Mouse (Mus musculus): ENCODE measurements around the gene S100a7a. TPM values are rescaled to one million over a fixed set of nuclear protein-coding genes. Genes with fewer than 3 reads are reported as not detected.

S100a7a gene
- polyA plus RNA-seq, 1 experiment from 2014 or later: not detected

GRCm38 (mm10) chr3:90623435-90624071, 30.3 kb upstream of the S100a7a start:
- Histone ChIP-seq H3K27me3 (ENCODE audit: control insufficient read depth, insufficient read depth, low read length) (no peaks in the 10 kb centered on the region), H3K27ac (ENCODE audit: low read depth, low read length) (no peak overlapping the region), H3K36me3 (ENCODE audit: control insufficient read depth, insufficient read depth, low read length) (no peaks in the 10 kb centered on the region), H3K4me2 (ENCODE audit: low read depth) (no peak overlapping the region), H3K9ac (ENCODE audit: low read length) (no peak overlapping the region), H3K4me3 (ENCODE audit: low read depth, low read length) (no peak overlapping the region), H3K9me3 (ENCODE audit: control insufficient read depth, low read length) (no peaks in the 10 kb centered on the region), H3K4me1 (ENCODE audit: control insufficient read depth, insufficient read depth, low read length) (peaks cover 6% of the 10 kb centered on the region)
- WGBS: 13% methylated on average over 2 of the region's 2 CpGs
- DNase-seq (ENCODE audit: low spot score) (peak; percentile 43), ATAC-seq (ENCODE audit: insufficient read depth, low FRiP score, low TSS enrichment) (peak; percentile 58)

GRCm38 (mm10) chr3:90625496-90625895, 28.3 kb upstream of the S100a7a start:
- Histone ChIP-seq H3K27ac (ENCODE audit: low read depth, low read length) (no peak overlapping the region), H3K36me3 (ENCODE audit: control insufficient read depth, insufficient read depth, low read length) (no peaks in the 10 kb centered on the region)
- 75% methylated on average over 5 of the region's 5 CpGs for WGBS

GRCm38 (mm10) chr3:90626266-90627021, 27.4 kb upstream of the S100a7a start:
- ATAC-seq (ENCODE audit: insufficient read depth, low FRiP score, low TSS enrichment) (no peak), DNase-seq (ENCODE audit: low spot score) (no peak)
- no peaks in the 10 kb centered on the region for H3K27me3 ChIP-seq (ENCODE audit: control insufficient read depth, insufficient read depth, low read length)
- WGBS: 85% methylated on average over 9 of the region's 9 CpGs
- H3K36me3 ChIP-seq (ENCODE audit: control insufficient read depth, insufficient read depth, low read length): no peaks in the 10 kb centered on the region
- no peak overlapping the region for H3K4me2 ChIP-seq (ENCODE audit: low read depth)
- no peak overlapping the region for H3K9ac ChIP-seq (ENCODE audit: low read length)
- no peak overlapping the region for H3K27ac ChIP-seq (ENCODE audit: low read depth, low read length)
- no peak overlapping the region for H3K4me3 ChIP-seq (ENCODE audit: low read depth, low read length)
- no peaks in the 10 kb centered on the region for H3K9me3 ChIP-seq (ENCODE audit: control insufficient read depth, low read length)
- H3K4me1 ChIP-seq (ENCODE audit: control insufficient read depth, insufficient read depth, low read length): peaks cover 6% of the 10 kb centered on the region

More at GRCm38 (mm10) chr3:90625496-90625895, 28.3 kb upstream of the S100a7a start:
- Histone ChIP-seq H3K4me3 (ENCODE audit: low read depth, low read length) (no peak overlapping the region), H3K9ac (ENCODE audit: low read length) (no peak overlapping the region), H3K4me2 (ENCODE audit: low read depth) (no peak overlapping the region), H3K4me1 (ENCODE audit: control insufficient read depth, insufficient read depth, low read length) (peaks cover 6% of the 10 kb centered on the region), H3K27me3 (ENCODE audit: control insufficient read depth, insufficient read depth, low read length) (no peaks in the 10 kb centered on the region), H3K9me3 (ENCODE audit: control insufficient read depth, low read length) (no peaks in the 10 kb centered on the region)
- no peak for ATAC-seq (ENCODE audit: insufficient read depth, low FRiP score, low TSS enrichment)
- no peak for DNase-seq (ENCODE audit: low spot score)

- H3K9me3 ChIP-seq (ENCODE audit: control insufficient read depth, low read length): no peaks in the 10 kb centered on the region
- no peak overlapping the region for H3K4me2 ChIP-seq (ENCODE audit: low read depth)
- H3K27me3 ChIP-seq (ENCODE audit: control insufficient read depth, insufficient read depth, low read length): no peaks in the 10 kb centered on the region
- no peak for DNase-seq (ENCODE audit: low spot score)
- ATAC-seq (ENCODE audit: insufficient read depth, low FRiP score, low TSS enrichment): no peak
- H3K27ac ChIP-seq (ENCODE audit: low read depth, low read length): no peak overlapping the region
- H3K4me1 ChIP-seq (ENCODE audit: control insufficient read depth, insufficient read depth, low read length): peaks cover 6% of the 10 kb centered on the region
- H3K4me3 ChIP-seq (ENCODE audit: low read depth, low read length): no peak overlapping the region
- 93% methylated on average over 5 of the region's 5 CpGs for WGBS
- H3K36me3 ChIP-seq (ENCODE audit: control insufficient read depth, insufficient read depth, low read length): no peaks in the 10 kb centered on the region
- no peak overlapping the region for H3K9ac ChIP-seq (ENCODE audit: low read length)
Measured at GRCm38 (mm10) chr3:90627366-90627765, 26.5 kb upstream of the S100a7a start.

GRCm38 (mm10) chr3:90627807-90628206, 26.0 kb upstream of the S100a7a start:
- DNase-seq (ENCODE audit: low spot score) (no peak), ATAC-seq (ENCODE audit: insufficient read depth, low FRiP score, low TSS enrichment) (no peak)
- 61% methylated on average over 4 of the region's 4 CpGs for WGBS
- Histone ChIP-seq H3K27me3 (ENCODE audit: control insufficient read depth, insufficient read depth, low read length) (no peaks in the 10 kb centered on the region), H3K36me3 (ENCODE audit: control insufficient read depth, insufficient read depth, low read length) (no peaks in the 10 kb centered on the region), H3K4me1 (ENCODE audit: control insufficient read depth, insufficient read depth, low read length) (peaks cover 6% of the 10 kb centered on the region), H3K4me2 (ENCODE audit: low read depth) (no peak overlapping the region), H3K4me3 (ENCODE audit: low read depth, low read length) (no peak overlapping the region), H3K9ac (ENCODE audit: low read length) (no peak overlapping the region), H3K27ac (ENCODE audit: low read depth, low read length) (no peak overlapping the region), H3K9me3 (ENCODE audit: control insufficient read depth, low read length) (no peaks in the 10 kb centered on the region)

GRCm38 (mm10) chr3:90629298-90629697, 24.5 kb upstream of the S100a7a start:
- H3K4me2 ChIP-seq (ENCODE audit: low read depth): no peak overlapping the region
- no peak overlapping the region for H3K27ac ChIP-seq (ENCODE audit: low read depth, low read length)
- ATAC-seq (ENCODE audit: insufficient read depth, low FRiP score, low TSS enrichment): no peak
- DNase-seq (ENCODE audit: low spot score): no peak
- no peaks in the 10 kb centered on the region for H3K4me1 ChIP-seq (ENCODE audit: control insufficient read depth, insufficient read depth, low read length)
- H3K36me3 ChIP-seq (ENCODE audit: control insufficient read depth, insufficient read depth, low read length): no peaks in the 10 kb centered on the region
- H3K27me3 ChIP-seq (ENCODE audit: control insufficient read depth, insufficient read depth, low read length): no peaks in the 10 kb centered on the region
- no peaks in the 10 kb centered on the region for H3K9me3 ChIP-seq (ENCODE audit: control insufficient read depth, low read length)
- H3K4me3 ChIP-seq (ENCODE audit: low read depth, low read length): no peak overlapping the region
- 87% methylated on average over 2 of the region's 2 CpGs for WGBS
- no peak overlapping the region for H3K9ac ChIP-seq (ENCODE audit: low read length)

GRCm38 (mm10) chr3:90631984-90632383, 21.8 kb upstream of the S100a7a start:
- no peak overlapping the region for H3K4me2 ChIP-seq (ENCODE audit: low read depth)
- no peaks in the 10 kb centered on the region for H3K36me3 ChIP-seq (ENCODE audit: control insufficient read depth, insufficient read depth, low read length)
- H3K9me3 ChIP-seq (ENCODE audit: control insufficient read depth, low read length): no peaks in the 10 kb centered on the region
- DNase-seq (ENCODE audit: low spot score) (no peak), ATAC-seq (ENCODE audit: insufficient read depth, low FRiP score, low TSS enrichment) (no peak)
- 80% methylated on average over 2 of the region's 2 CpGs for WGBS
- no peak overlapping the region for H3K27ac ChIP-seq (ENCODE audit: low read depth, low read length)
- H3K27me3 ChIP-seq (ENCODE audit: control insufficient read depth, insufficient read depth, low read length): no peaks in the 10 kb centered on the region
- H3K9ac ChIP-seq (ENCODE audit: low read length): no peak overlapping the region
- H3K4me1 ChIP-seq (ENCODE audit: control insufficient read depth, insufficient read depth, low read length): no peaks in the 10 kb centered on the region
- H3K4me3 ChIP-seq (ENCODE audit: low read depth, low read length): no peak overlapping the region

- H3K4me3 ChIP-seq (ENCODE audit: low read depth, low read length): no peak overlapping the region
- no peak overlapping the region for H3K9ac ChIP-seq (ENCODE audit: low read length)
- H3K9me3 ChIP-seq (ENCODE audit: control insufficient read depth, low read length): no peaks in the 10 kb centered on the region
- no peaks in the 10 kb centered on the region for H3K4me1 ChIP-seq (ENCODE audit: control insufficient read depth, insufficient read depth, low read length)
- WGBS: 69% methylated on average over 1 of the region's 1 CpGs
- no peak for ATAC-seq (ENCODE audit: insufficient read depth, low FRiP score, low TSS enrichment)
- no peak for DNase-seq (ENCODE audit: low spot score)
- no peak overlapping the region for H3K27ac ChIP-seq (ENCODE audit: low read depth, low read length)
- H3K4me2 ChIP-seq (ENCODE audit: low read depth): no peak overlapping the region
- no peaks in the 10 kb centered on the region for H3K36me3 ChIP-seq (ENCODE audit: control insufficient read depth, insufficient read depth, low read length)
- H3K27me3 ChIP-seq (ENCODE audit: control insufficient read depth, insufficient read depth, low read length): no peaks in the 10 kb centered on the region
Measured at GRCm38 (mm10) chr3:90638511-90639275, 15.1 kb upstream of the S100a7a start.
